Mouse (Mus musculus): ENCODE measurements around the gene Copb2. TPM values are rescaled to one million over a fixed set of nuclear protein-coding genes. Genes with fewer than 3 reads are reported as not detected.

The Copb2 gene
- polyA plus RNA-seq, 1 experiment from 2014 or later, result 174 TPM

- no peak overlapping the region for H3K27ac ChIP-seq (ENCODE audit: low read length)
- peaks cover 7% of the 10 kb centered on the region; the same call in 1 of the 2 replicates for H3K27me3 ChIP-seq (ENCODE audit: control insufficient read depth, insufficient read depth, low read length)
- no peaks in the 10 kb centered on the region for H3K9me3 ChIP-seq (replicated peaks; ENCODE audit: control insufficient read depth, low read length)
- no peak for ATAC-seq (ENCODE audit: insufficient read depth, low FRiP score)
- no peaks in the 10 kb centered on the region for H3K36me3 ChIP-seq (ENCODE audit: control insufficient read depth, insufficient read depth, low read length)
- WGBS, result 46% methylated on average over 3 of the region's 3 CpGs
- no peak overlapping the region for H3K9ac ChIP-seq (ENCODE audit: low read length)
- no peaks in the 10 kb centered on the region for H3K4me1 ChIP-seq (ENCODE audit: control insufficient read depth, insufficient read depth, low read length)
- no peak overlapping the region for H3K4me3 ChIP-seq (replicated peaks; ENCODE audit: low read length)
- H3K4me2 ChIP-seq (ENCODE audit: low read depth, low read length), result no peak overlapping the region
Observed at GRCm38 (mm10) chr9:98628480-98628879, 65.0 kb downstream of the Copb2 start.

GRCm38 (mm10) chr9:98633287-98634162, 70.0 kb downstream of the Copb2 start:
- WGBS, result 73% methylated on average over 13 of the region's 13 CpGs
- no peak for ATAC-seq (ENCODE audit: insufficient read depth, low FRiP score)
- no peaks in the 10 kb centered on the region; the same call in 1 of the 2 replicates for H3K27me3 ChIP-seq (ENCODE audit: control insufficient read depth, insufficient read depth, low read length)
- H3K36me3 ChIP-seq (ENCODE audit: control insufficient read depth, insufficient read depth, low read length), result no peaks in the 10 kb centered on the region
- H3K4me2 ChIP-seq (ENCODE audit: low read depth, low read length), result no peak overlapping the region
- H3K9ac ChIP-seq (ENCODE audit: low read length), result no peak overlapping the region
- no peak overlapping the region for H3K4me3 ChIP-seq (replicated peaks; ENCODE audit: low read length)
- H3K9me3 ChIP-seq (replicated peaks; ENCODE audit: control insufficient read depth, low read length), result no peaks in the 10 kb centered on the region
- no peak overlapping the region for H3K27ac ChIP-seq (ENCODE audit: low read length)
- H3K4me1 ChIP-seq (ENCODE audit: control insufficient read depth, insufficient read depth, low read length), result no peaks in the 10 kb centered on the region

Other genes starting within 250 kb of the Copb2 start
- gene Rbp1, start 140.8 kb upstream of the Copb2 start, polyA plus RNA-seq (2015; fragmentation: Nextera tagmentation; extraction: Ambion mirVana), result 81.3 and 82.8 TPM in 2 replicates
- gene Rbp2, start 77.6 kb upstream of the Copb2 start, polyA plus RNA-seq (2015; fragmentation: Nextera tagmentation; extraction: Ambion mirVana), result 164 and 168 TPM in 2 replicates
- gene Mrps22, start 37.9 kb downstream of the Copb2 start, polyA plus RNA-seq (2015; fragmentation: Nextera tagmentation; extraction: Ambion mirVana), result 50.9 and 52.0 TPM in 2 replicates